Mouse (Mus musculus) heart, postnatal 4 days (tissue): ENCODE data around the gene Shisa9. TPM values are rescaled to one million over a fixed set of nuclear protein-coding genes. Genes with fewer than 3 reads are reported as not detected.
A peak's percentile ranks its signal among the peaks of the same experiment; 100 is the strongest.
"Not testable (repeated sequence)": the region's sequence is repeated elsewhere in the genome, so short reads cannot be mapped to it uniquely, and the experiment has no call there.

Source experiments
- DNase-seq: peaks from one replicate; pipeline ENCODE4 v3.0.0; 2021
- total RNA-seq, 2 experiments: library from RNA; stranded (reverse); gene quantifications; 2 replicates each; pipeline ENCODE4 v1.2.3; 2021

The Shisa9 gene
- under 1 TPM; 0.21 to 0.54 TPM for total RNA-seq

DNA sequence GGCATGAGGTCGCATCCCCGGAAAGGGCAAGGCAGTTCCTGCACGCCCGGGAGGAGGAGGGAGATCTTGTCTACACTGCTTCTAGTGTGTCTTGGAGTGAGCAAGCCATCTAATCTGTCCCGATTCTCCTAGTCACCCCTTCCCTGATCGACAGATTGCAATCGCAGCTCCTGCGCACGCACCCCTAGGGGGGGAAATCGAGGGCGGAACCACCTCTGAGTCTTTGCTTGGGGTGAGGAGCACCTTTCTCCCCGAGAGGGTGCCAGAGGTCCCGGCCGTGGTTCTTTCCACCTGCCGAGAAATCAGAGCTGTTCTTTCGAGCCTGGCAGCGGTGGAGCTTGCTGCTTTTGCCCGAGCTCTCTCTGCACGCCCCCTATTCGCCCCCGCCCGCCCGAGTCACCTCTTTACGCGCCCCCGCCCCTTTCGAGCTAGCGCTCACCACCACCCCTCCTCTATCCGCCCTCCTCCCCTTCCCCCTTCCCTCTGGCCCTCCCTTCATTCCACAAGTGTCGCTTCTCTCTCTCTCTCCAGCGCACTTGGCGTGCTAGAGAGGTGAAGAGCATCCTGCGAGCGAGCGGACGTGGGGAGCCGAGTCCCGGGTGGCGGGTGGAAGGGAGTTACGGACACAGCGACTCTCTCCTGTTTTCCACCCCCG lies at the start of gene Shisa9:
TSS of gene Shisa9 (plus strand) at position 498 of the 655 bp plus-strand sequence.
- DNase-seq, result peak; percentile 7

DNA sequence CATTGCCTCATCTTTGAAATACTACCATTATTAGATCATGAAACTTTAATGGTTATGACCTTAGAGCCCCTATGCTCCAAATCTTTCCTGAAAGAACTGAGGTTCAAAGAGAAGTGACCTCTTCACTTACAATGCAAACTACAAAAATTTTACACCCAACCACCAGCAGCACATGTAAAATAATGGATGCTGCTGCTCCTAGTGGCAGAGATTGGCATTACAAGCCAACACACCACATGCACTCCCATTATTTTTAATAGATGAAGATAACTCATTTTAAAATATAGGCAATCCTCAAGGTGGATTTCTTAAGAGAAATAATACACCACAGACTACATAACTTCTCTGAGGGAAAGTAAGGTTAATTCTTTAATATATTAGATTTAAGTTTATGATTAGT lies 43.4 kb upstream of the Shisa9 start:
- DNase-seq, result peak; percentile 61

DNA sequence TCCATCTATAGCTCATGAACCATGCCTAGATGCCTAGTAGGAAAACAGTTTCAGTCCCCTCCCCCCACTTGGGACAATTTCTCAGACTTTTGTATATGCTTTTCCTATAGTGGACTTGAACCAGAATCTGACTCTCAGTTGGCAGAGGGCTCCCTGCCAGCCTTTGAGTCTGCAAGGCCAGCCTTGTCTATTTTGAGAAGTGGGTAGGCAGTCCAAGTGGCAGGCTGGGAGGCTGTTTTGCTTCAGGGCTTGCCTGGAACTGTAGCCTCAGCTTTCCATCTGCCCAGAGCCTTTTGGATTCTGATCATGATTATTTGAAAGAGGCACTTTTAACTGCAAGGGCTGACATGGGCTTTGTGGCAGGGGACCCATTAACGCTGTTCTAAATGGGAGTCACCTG lies 23.2 kb upstream of the Shisa9 start:
- DNase-seq, result no peak

DNA sequence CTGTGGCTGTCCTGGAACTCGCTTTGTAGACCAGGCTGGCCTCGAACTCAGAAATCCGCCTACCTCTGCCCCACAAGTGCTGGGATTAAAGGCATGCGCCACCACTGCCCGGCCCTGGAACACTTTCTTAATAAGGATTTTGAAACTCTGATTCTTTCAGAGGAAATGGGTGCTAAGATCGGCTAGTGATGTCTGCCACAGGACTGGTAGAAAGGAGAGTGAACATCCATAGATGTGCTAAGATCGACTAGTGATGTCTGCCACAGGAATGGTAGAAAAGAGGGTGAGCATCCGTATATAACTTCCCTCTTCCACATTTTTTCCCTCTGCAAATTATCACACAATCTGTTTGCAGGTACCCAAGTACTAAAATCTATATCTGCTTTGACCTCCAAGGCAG lies 17.9 kb upstream of the Shisa9 start:
- DNase-seq, result no peak

DNA sequence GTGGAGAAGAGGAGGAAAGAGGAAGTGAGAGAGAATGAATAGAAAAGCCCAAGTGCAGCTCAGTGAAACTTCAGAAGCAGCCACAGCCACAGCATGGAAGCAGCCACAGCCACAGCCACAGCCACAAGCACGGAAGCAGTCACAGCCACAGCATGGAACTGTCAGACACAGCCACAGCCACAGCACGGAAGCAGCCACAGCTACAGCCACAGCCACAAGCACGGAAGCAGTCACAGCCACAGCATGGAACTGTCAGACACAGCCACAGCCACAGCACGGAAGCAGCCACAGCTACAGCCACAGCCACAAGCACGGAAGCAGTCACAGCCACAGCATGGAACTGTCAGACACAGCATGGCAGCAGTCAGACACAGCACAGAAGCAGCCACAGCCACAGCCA lies 17.1 kb upstream of the Shisa9 start:
- DNase-seq, result not testable (repeated sequence)

DNA sequence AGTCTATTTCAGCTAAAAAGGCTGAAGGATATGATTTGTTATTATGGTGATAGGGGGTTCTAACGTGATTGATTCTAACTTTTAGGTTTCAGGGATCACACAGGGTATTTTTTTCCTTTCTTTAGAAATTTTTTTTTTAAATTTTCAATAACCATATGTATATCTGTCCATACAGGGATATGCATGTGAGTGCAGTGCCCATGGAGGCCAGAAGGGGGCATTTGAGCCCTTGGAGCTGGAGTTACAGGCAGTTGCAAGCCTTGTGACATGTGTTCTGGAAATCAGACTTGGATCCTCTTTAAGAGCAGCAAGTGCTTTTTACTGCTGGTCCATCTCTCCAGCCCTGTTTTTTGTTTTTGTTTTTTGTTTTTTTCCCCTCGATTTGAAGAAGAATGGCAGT lies 16.3 kb upstream of the Shisa9 start:
- DNase-seq, result no peak

DNA sequence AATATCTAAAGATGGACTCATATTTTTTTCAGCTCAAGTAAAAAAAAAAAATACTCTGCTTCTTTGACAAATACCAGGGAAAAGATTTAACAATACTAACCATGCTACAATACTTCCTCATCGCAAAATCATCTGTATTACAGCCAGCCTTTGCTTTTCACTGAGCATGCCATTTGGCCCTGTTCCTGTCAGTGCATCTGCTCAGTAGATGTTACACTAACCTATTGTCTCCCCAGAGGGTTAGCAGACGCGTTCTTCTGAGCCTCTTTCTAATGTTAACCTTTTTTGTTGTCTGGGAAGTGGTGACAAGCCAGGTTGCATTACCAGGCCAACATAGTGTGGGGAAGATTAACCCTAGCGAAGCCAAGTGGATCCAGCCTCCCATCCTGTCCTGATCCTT lies 10.2 kb upstream of the Shisa9 start:
- DNase-seq, result no peak

DNA sequence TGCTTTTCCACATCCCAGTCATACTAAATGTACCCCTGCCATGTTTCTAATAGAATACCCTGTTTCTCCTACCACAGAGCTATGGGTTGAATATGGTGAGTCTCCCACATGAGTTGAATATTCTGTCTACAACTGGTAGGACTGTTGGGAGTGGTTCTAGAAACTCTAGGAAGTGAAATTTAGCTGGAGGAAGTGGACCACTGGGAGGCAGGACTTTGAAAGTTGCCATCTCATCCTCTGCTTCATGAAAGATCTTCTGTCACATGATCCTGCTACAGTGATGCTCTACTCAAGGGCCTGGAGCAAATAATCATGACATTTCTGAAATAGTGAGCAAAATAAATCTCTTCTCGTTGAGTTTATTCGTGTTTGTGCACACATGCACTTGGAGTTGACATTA lies 7.2 kb upstream of the Shisa9 start:
- no peak for DNase-seq

DNA sequence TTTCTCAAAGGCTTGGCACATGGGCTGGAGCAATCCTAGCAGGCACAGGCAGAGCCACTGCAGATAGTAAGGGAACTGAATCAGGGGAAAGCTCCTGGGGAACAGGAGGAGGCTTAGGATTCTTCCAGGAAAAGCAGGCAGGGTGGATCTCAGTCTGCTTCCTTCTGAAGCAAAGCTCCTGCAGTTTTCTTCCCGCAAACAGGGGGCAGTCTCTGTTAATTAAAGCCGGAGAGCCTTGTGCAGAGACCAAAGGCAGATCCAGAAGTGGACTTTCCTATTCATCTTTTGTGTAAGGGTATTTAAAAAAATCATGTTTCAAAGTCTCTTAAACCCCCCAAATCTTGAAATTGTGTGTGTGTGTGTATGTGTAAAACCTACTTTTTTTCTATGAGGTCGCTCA lies 3.1 kb upstream of the Shisa9 start:
- DNase-seq, result peak; percentile 47

DNA sequence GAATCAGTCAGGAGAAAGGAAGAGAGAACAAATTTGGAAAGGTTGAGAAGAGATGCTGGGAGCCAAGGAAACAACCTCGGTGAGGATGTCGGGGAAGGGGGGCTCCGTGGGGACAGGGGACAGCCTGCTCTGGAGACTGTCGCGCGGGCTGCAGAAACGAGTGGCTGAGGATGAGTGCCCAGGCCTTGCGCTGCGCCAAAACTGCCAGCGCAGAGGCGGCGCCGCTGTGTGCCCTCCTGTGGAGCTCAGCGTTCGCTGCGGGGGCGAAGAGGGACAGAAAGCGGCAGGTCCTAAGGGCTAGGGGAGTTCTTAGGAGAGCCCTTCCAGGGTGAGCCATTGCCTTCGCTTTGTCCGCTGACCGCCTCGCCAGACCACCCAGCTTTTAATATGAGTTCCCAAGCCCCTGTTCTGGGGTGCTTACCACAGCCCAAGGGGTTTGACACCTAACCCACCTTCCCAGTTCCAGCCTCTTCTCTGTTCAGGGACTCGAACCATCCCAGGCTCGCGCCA lies 752 bp upstream of the Shisa9 start:
- DNase-seq, result no peak

DNA sequence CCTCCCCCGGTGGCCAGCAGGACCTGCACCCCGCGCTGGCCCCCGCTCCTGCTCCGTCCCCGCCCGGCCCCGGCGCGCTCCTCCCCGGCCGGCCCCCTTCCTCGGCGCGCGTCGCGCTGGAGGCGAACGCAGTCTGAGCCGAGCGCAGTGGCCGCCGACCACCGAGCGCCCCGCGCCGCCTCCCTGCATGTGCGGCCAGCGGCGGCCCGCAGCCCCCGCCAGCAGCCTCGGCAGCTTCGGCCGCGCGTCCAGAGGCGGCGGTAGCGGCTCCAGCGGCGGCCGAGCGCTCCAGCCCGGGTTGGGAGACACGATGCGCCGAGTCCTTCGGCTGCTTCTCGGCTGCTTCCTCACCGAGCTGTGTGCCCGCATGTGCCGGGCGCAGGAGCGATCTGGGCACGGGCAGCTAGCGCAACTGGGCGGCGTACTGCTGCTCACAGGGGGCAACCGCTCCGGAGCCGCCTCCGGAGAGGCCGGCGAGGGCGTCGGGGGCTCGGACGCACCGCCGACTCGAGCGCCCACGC lies 418 bp downstream of the Shisa9 start:
- peak; percentile 21 for DNase-seq

DNA sequence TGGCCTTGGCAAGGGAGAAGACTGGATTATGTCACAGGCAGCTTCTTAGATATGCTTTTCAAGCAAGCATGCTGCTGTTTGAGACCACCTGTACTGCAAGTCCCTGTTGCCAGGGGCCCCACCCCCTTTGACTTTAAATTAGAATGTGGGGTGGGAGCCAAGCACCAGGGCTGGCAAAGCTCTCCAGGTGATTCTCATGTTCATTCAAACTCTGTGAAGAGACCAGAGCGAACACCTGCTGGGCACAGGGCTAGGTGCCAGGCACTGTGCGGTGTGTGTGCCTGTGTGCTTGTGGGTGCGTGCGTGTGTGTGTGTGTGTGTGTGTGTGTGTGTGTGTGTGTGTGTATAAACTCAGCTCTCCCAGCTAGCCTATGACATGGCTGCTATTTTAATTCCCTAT lies 3.1 kb downstream of the Shisa9 start:
- no peak for DNase-seq

DNA sequence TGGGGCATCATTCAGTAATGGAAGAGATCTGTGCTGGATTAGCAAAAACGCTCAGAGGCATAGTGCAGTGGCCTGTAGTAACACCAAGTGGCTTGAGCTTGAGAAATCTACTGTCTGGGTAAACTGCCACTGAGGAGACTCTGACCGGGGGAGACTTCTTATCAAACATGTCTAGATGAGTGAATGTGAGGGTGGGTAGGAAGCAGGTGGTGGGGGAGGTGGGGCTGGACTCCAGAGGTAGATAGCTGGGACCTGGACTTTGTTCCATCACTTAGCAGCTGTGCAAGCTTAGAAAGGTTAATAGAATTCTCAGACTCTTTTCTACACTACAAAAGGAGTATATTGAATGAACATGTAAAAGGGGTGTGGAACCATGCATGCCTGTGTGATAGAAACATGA lies 21.3 kb downstream of the Shisa9 start:
- DNase-seq, result no peak

DNA sequence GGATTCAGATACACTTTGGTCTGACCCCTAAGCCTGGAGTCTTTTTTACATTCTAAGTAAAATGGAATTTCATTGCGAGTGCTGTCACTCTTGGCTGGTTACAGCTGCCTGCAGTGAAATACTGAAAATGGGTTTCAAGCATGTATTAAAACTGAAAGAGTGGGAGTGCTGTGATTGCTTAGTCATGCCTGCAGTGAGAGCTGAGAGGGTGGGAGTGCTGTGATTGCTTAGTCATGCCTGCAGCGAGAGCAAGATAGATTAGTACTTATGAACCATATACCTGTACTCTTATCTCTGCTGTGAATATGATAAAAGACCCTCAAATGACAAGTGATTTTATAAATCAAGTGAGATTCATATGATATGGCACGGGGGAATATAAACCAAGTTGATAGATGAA lies 26.2 kb downstream of the Shisa9 start:
- DNase-seq, result no peak

DNA sequence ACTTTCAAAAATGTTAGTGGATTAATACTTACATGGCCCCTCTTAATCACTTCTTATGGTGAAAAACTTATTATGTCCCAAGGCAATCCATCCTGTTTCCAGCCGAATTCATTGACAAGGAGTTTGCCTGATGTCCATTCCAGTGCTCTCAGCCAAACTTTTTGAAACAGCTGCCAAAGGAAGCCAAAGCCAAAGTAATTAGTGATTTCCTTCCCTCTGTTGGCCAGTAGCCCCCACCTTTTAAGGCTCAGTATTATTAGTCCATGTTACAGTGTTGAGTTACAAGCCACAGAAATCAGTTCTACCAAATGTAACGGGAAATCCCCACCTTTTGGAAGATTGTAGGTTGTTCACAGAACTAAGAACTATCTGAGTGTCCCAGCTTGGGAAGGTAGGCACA lies 28.8 kb downstream of the Shisa9 start:
- DNase-seq, result peak; percentile 14

DNA sequence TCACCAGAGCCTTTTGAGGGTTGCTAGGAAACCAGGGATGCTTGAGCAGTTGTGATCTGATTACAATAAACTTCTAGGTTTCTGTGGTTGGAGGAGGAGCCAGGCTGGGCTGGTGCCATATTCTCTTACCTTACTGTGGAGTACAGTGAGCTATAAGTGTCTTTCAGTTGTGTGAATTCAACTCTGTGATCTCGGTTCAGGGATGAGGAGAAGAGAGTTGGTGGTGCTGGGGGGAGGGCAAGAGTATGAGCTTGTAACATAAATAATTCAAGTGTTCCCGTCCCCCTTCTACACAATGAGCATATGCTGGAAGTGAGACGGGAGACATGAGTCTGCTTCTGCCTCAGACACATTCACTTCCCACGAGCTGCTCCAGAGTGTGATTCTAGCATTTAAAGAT lies 30.6 kb downstream of the Shisa9 start:
- no peak for DNase-seq

DNA sequence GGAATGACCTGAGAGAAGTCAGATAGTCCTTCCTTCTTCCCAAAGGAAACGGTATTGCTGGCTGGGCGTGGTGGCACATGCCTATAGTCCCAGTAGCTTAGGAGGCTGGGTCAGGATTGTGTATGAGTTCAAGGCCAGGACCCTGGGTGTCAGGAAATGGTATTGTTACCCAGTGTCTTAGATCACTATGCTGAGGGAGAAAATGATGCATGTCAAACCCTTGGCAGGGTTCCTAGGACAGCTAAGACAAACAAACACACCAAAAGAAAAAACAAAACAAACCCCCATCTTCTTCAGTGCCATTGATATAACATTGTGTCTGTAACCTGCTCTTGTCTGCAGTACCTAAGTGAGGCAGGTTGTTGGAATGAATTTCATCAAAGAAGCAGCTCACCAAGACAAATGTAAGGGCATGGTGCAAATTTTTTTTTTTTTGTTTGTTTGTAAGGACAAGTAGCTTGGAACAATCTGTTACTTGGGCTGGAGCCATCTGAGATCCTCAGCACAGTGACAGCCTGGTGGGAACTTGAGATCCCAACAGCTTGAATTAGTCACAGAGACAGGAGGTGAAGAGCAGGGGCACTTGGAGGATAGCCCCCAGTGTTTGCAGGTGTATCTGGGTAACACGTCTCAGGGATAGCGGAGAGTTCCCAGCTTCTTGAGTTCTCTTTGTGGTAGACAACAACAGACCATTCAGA lies 34.2 kb downstream of the Shisa9 start:
- DNase-seq, result no peak

DNA sequence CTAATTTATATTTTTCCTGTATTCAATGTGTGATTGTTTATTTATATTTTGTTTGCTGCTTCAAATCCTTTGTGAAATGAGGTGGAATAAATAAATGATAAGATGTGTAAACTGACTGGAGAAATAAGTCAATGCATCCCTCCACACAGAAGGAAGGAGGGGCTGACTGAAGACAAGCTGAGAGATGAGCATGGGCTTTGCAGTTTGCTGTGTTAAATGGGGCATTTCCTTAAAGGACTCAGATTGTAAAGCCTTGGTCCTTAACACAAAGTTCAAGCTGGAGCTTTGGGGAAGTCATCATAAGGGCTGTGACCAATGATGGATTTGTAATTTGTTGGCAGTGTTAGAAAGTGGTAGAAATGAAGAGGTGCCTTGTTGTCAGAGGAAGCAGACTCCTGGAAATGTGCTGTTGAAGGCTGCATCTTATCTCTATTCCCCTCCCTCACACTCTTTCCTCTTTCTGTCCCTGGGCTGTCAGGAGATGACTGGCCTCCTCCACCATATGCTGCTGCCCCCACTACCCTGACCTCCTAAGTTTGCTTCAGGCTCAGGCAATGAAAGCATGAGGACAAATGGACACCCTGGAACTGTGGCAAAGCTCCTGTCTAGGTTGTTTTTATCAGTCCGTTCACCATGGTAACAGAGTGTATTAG lies 36.3 kb downstream of the Shisa9 start:
- no peak for DNase-seq

DNA sequence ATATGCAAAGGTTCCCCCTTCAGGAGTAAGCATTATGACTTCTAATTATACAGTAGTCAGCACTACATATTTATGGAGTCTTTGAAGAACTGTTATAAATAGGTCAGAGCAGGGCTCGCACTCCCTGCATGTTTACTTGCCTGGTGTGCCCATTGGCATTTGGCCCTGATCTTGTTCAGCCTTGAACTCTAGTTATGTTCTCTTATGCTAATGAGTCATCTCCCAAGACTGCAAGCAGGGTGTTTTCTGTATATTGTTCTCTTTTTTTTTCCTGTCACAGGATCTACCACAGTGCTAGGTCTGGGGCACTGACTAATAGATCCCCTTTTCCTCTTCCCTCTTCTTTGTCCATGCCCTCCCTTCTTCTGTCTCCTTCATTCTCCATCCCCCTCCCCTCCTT lies 48.5 kb downstream of the Shisa9 start:
- DNase-seq, result no peak

DNA sequence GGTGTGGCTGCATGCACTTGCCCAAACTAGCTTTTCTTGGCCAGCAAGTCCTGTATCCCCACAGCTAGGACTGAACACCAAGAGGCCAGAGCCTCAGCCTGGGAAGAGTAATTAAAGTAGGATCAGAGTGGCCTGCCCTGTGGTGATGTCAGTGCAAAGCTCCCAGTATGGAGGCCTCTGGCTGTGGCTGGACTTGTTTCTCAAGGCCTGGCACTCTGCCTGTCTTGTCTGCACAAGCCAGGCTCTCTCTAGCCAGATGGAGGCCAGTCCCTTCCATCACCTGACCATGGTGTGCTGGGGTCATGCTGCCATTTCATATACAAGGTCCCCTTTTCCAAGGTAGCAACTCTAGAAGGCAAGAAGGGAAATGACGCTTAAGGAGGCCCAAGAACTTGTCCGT lies 51.0 kb downstream of the Shisa9 start:
- DNase-seq, result no peak

DNA sequence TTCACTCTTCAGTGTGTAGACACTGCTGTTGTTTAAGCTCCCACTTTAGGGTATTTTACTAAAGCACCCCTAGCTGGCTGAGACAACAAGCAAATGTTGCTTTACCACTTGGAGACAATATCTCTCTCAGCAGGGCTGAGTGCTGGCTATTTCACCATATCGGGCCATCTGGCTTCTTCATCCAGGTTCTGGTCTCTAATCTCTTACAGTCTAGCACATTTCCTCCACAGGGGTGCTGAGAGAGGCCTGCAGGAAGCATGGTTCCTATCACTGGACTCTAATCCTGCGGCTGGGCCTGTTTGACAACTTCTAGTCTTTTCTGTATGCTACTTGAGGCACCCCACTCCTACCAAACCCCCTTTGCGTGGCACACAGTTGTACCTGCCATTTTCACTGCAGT lies 51.7 kb downstream of the Shisa9 start:
- DNase-seq, result no peak

DNA sequence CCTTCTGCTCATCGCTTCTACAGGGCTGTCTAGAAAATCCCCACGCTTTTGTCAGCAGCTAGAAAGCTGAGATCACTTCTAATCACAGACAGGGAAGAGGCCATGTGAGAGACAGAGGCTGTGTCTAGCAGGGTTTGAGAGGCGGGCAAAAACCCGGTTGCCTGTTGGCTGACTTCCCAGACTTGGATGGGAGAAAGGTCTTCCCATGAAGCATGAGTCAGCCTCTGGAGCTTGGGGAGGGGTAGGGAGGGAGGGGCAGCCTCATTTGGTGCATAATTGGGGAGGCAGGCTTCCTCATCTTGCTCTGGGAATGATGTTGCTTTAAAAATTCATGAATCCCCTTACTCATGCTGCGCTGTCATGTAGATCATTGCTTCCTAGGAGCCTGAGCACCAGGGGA lies 57.0 kb downstream of the Shisa9 start:
- DNase-seq, result peak; percentile 70

DNA sequence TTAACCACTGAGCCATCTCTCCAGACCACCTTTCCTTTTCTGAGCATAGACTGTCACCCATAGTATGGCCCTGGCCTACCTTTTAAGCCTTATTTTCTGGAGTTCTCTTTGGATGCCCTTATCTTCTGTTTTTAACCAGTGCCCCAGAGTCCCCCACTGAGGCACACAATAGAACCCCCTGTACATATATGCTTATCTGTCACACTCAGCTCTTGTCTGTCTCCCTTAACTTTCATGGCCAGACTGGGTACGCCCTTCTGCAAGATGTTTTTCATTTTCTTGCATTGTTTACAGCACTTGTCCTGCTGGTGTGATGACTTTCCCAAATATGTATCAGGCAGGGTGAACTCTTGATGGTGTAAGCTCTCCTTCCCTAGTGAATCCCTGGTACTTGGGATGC lies 68.1 kb downstream of the Shisa9 start:
- DNase-seq, result no peak

DNA sequence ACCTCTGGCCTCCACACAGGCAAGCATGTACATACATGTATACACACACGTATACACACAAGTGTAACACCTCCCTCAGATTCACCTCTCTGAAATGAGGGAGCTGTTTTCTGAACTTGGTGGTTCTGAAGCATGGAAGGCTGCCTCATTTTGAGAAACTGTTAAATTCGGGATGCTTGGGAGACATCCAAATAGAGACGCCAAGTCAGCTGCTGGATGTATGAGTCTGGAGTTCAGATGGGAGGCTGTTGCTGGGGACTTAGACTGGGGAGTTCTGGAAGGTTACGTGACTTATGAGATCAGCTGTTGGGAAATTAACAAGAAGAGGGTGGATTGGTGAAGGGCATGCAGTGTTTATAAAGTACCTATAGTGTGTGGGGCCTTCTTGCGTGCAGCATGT lies 88.7 kb downstream of the Shisa9 start:
- DNase-seq, result no peak
